Mouse (Mus musculus): ENCODE data around the gene Prmt7. TPM values are rescaled to one million over a fixed set of nuclear protein-coding genes. Genes with fewer than 3 reads are reported as not detected.
A peak's percentile ranks its signal among the peaks of the same experiment; 100 is the strongest.

The Prmt7 gene
- total and polyA plus RNA-seq, 3 experiments: 63.3 to 74.5 TPM; not detected in 1

DNA sequence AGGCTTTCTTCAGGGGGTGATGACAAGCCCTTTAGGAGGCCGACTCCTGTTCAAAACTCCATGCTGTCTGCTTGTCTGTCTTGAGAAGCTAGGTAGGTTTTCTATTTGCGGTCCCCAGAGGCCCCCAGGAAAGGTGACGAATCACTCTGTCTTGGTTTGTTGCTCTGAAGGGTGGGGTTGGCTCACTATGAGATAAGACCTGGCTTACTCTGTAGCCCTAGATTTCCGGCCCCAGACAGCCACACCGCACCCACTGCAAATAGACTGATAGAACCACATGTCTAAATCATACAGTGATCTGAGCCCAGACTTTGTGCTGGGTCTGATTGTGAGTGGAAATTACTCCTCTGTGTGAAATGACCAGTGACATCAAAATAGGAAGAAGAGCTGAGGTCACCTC is 19.1 kb upstream of the Prmt7 start (continued):
- TF ChIP-seq MEF2A (IDR thresholded peaks at IDR 0.05; ENCODE audit: extremely low read depth, insufficient replicate concordance, low read depth, low read length, poor library complexity, severe bottlenecking) (no peak), SMC3 (IDR thresholded peaks at IDR 0.05; ENCODE audit: low read depth, low read length) (0 out of 2 replicates have a peak, but pooled peaks have one; percentile 12), ZKSCAN1 (IDR thresholded peaks at IDR 0.05; ENCODE audit: low read depth, low read length) (no peak), KAT2A (conservative IDR thresholded peaks at IDR 0.05; ENCODE audit: low read depth, low read length) (no peak), MYB (IDR thresholded peaks at IDR 0.05; ENCODE audit: low read depth, low read length) (no peak), NELFE (IDR thresholded peaks at IDR 0.05; ENCODE audit: low read depth, low read length) (no peak), RAD21 (IDR thresholded peaks at IDR 0.05; ENCODE audit: low read depth, low read length) (no peak), POLR2AphosphoS5 (IDR thresholded peaks at IDR 0.05; ENCODE audit: borderline replicate concordance, low read depth, low read length) (no peak), ZC3H11A (IDR thresholded peaks at IDR 0.05; ENCODE audit: low read depth, low read length) (no peak), CHD2 (IDR thresholded peaks at IDR 0.05; ENCODE audit: low read length) (no peak), GATA1 (IDR thresholded peaks at IDR 0.05; ENCODE audit: low read depth, low read length) (peak; percentile 94), GABPA (IDR thresholded peaks at IDR 0.05; ENCODE audit: low read depth, low read length) (no peak), CTCF (IDR thresholded peaks at IDR 0.05 in 2 of 3, conservative IDR thresholded peaks at IDR 0.05 in 1 of 3; ENCODE audit: control insufficient read depth in 1 of 3, insufficient read depth in 1 of 3, low read depth in 2 of 3, low read length in 3 of 3, poor library complexity in 1 of 3, severe bottlenecking in 1 of 3) (no peak), MAX (IDR thresholded peaks at IDR 0.05; ENCODE audit: low read length) (peak; percentile 65; the same call in 1 of the 2 replicates), ELF1 (IDR thresholded peaks at IDR 0.05; ENCODE audit: low read depth, low read length) (no peak), USF1 (IDR thresholded peaks at IDR 0.05; ENCODE audit: low read depth, low read length) (peak; percentile 52; the same call in 1 of the 2 replicates), MXI1 (IDR thresholded peaks at IDR 0.05; ENCODE audit: low read depth, low read length) (peak; percentile 78), JUND (IDR thresholded peaks at IDR 0.05; ENCODE audit: low read depth, low read length) (no peak), USF2 (IDR thresholded peaks at IDR 0.05; ENCODE audit: borderline replicate concordance in 1 of 2, insufficient read depth in 1 of 2, low read depth in 1 of 2, low read length in 2 of 2) (no peak), MAZ (IDR thresholded peaks at IDR 0.05; ENCODE audit: low read depth, low read length) (peak; percentile 83; the same call in 1 of the 2 replicates)

DNA sequence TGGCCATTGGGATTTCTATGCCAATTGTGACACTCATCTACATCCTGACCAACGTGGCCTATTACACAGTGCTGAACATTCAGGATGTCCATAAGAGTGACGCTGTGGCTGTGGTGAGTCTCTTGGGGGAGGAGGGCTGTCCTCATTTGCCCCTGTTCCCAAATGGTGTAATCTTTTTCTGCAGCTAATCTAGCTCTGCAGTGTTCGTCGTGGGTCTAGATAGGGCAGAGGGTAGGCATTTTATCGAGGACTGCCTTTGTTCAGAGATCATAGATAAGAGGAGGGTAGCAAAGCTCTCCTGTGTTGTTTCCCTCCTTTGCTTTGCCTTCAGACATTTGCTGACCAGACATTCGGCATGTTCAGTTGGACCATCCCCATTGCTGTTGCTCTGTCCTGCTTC is 17.6 kb upstream of the Prmt7 start:
- H3K36me3 ChIP-seq (ENCODE audit: control insufficient read depth in 1 of 2, insufficient read depth in 2 of 2, low read length in 2 of 2): peaks cover 19 to 51% of the 10 kb centered on the region in 2 experiments
- H3K9ac ChIP-seq (ENCODE audit: control insufficient read depth, low read depth, low read length, poor library complexity, severe bottlenecking): 0 out of 2 replicates have a peak overlapping the region, but pooled peaks have one; percentile 7
- H3K4me1 ChIP-seq (ENCODE audit: control insufficient read depth in 1 of 2, insufficient read depth in 2 of 2, low read length in 2 of 2): peaks cover 35 to 37% of the 10 kb centered on the region in 2 experiments
- H3K4me3 ChIP-seq (ENCODE audit: control insufficient read depth in 1 of 2, insufficient read depth in 1 of 2, low read depth in 2 of 2, low read length in 2 of 2): no peak overlapping the region
- H3K79me2 ChIP-seq (ENCODE audit: control insufficient read depth, insufficient read depth, low read length, poor library complexity): no peaks in the 10 kb centered on the region
- no peaks in the 10 kb centered on the region for H3K9me3 ChIP-seq (replicated peaks; ENCODE audit: insufficient read depth, low read length)
- no peaks in the 10 kb centered on the region for H3K27me3 ChIP-seq (ENCODE audit: control insufficient read depth in 1 of 2, insufficient read depth in 2 of 2, low read length in 2 of 2)
- peak overlapping the region; percentile 69 for H3K27ac ChIP-seq (ENCODE audit: control insufficient read depth, low read depth, low read length)
- DNase-seq (ENCODE audit: low read depth, low spot score): no peak
- TF ChIP-seq ELF1 (IDR thresholded peaks at IDR 0.05; ENCODE audit: low read depth, low read length) (no peak), ZNF384 (IDR thresholded peaks at IDR 0.05; ENCODE audit: low read depth, low read length) (no peak), JUND (IDR thresholded peaks at IDR 0.05; ENCODE audit: low read depth, low read length) (no peak), GATA1 (IDR thresholded peaks at IDR 0.05; ENCODE audit: low read depth, low read length) (peak; percentile 97), MEF2A (IDR thresholded peaks at IDR 0.05; ENCODE audit: extremely low read depth, insufficient replicate concordance, low read depth, low read length, poor library complexity, severe bottlenecking) (peak; percentile 48; the same call in 1 of the 2 replicates), EP300 (IDR thresholded peaks at IDR 0.05; ENCODE audit: low read depth in 1 of 2, low read length in 2 of 2) (peak; percentile 93 to 97), CHD2 (IDR thresholded peaks at IDR 0.05; ENCODE audit: low read length) (no peak), RCOR1 (IDR thresholded peaks at IDR 0.05; ENCODE audit: low read depth, low read length) (peak; percentile 92), USF2 (IDR thresholded peaks at IDR 0.05; ENCODE audit: borderline replicate concordance in 1 of 2, insufficient read depth in 1 of 2, low read depth in 1 of 2, low read length in 2 of 2) (no peak), POLR2A (IDR thresholded peaks at IDR 0.05; ENCODE audit: control insufficient read depth in 1 of 2, insufficient read depth in 1 of 2, low read depth in 1 of 2, low read length in 2 of 2, poor library complexity in 1 of 2) (0 out of 4 replicates have a peak, but pooled peaks of 1 of the 2 experiments have one; percentile 6), TCF12 (IDR thresholded peaks at IDR 0.05; ENCODE audit: low read depth, low read length) (peak; percentile 99), ETS1 (IDR thresholded peaks at IDR 0.05; ENCODE audit: low read depth, low read length) (peak; percentile 83), NRF1 (IDR thresholded peaks at IDR 0.05; ENCODE audit: insufficient read depth, low read depth, low read length, poor library complexity, severe bottlenecking) (no peak), ZKSCAN1 (IDR thresholded peaks at IDR 0.05; ENCODE audit: low read depth, low read length) (peak; percentile 24; the same call in 1 of the 2 replicates), TAL1 (IDR thresholded peaks at IDR 0.05; ENCODE audit: low read length) (peak; percentile 55), POLR2AphosphoS2 (IDR thresholded peaks at IDR 0.05; ENCODE audit: low read length) (no peak), HCFC1 (IDR thresholded peaks at IDR 0.05; ENCODE audit: low read depth, low read length) (peak; percentile 50; the same call in 1 of the 2 replicates), KAT2A (conservative IDR thresholded peaks at IDR 0.05; ENCODE audit: low read depth, low read length) (peak; percentile 42; the same call in 1 of the 2 replicates), MAZ (IDR thresholded peaks at IDR 0.05; ENCODE audit: low read depth, low read length) (peak; percentile 74), BHLHE40 (IDR thresholded peaks at IDR 0.05; ENCODE audit: borderline replicate concordance, low read depth, low read length) (peak; percentile 59), MAFK (IDR thresholded peaks at IDR 0.05; ENCODE audit: borderline replicate concordance, low read depth, low read length) (peak; percentile 65; the same call in 1 of the 2 replicates), MAX (IDR thresholded peaks at IDR 0.05; ENCODE audit: low read length) (no peak), MYB (IDR thresholded peaks at IDR 0.05; ENCODE audit: low read depth, low read length) (peak; percentile 31; the same call in 1 of the 2 replicates)
